Mouse (Mus musculus): ENCODE measurements at regions not wholly inside any gene's neighbourhood (a gene's known extent, or its start where the extent isn't known, plus 50 kb on each side); places are given as distances from the start of the nearest gene placed in this dataset.
"Not testable (repeated sequence)": the region's sequence is repeated elsewhere in the genome, so short reads cannot be mapped to it uniquely, and the experiment has no call there.

DNA sequence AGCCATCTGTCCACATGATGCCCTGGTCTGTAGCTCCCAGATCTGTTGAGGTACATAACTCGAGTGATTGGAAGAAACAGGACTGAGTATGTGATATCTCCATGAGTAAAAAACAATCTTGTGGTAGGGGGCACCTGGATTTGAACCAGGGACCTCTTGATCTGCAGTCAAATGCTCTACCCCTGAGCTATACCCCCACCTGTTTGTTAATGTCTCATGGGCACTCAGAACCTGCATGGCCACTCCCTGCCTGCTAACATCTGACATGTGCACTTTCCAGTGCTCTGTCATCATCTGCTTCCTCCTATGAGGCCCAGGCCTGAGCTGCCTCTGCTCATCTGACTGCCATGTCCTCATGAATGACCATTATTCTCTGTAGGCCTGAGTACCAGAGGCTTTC is 115.7 kb upstream of the Krba1 start:
- TF ChIP-seq POLR2A (IDR thresholded peaks at IDR 0.05; ENCODE audit: insufficient read depth, low read length); CTCF (IDR thresholded peaks at IDR 0.05; ENCODE audit: low read depth, low read length); EP300 (IDR thresholded peaks at IDR 0.05; ENCODE audit: insufficient read depth, low read depth, low read length): not testable (repeated sequence)
